Mouse (Mus musculus) heart, embryonic 16.5 days (tissue): ENCODE measurements around the gene Spata21. TPM values are rescaled to one million over a fixed set of nuclear protein-coding genes. Genes with fewer than 3 reads are reported as not detected.
"Not testable (repeated sequence)": the region's sequence is repeated elsewhere in the genome, so short reads cannot be mapped to it uniquely, and the experiment has no call there.

ENCODE experiments used
- ATAC-seq: fragments of 200-750 bp; cut with Nextera tagmentation; replicated peaks from 2 replicates; pipeline ENCODE4 v1.8.0; 2017; ENCODE audit warnings: moderate number of reproducible peaks; ENCODE audit not compliant: insufficient read depth, low FRiP score; ENCODE audit errors: extremely low read depth
- H3K27ac ChIP-seq: fragments of 300-500 bp; sonication (generic); 2 replicates; pipeline ENCODE4 v1.5.1; 2014; ENCODE audit warnings: mild to moderate bottlenecking, low read length, control low read depth, moderate library complexity
- H3K27me3 ChIP-seq: fragments of 300-500 bp; sonication (generic); 2 replicates; pipeline ENCODE4 v1.6.1; 2014; ENCODE audit warnings: low read length, mixed read lengths; ENCODE audit not compliant: control insufficient read depth, insufficient read depth
- H3K36me3 ChIP-seq: fragments of 300-500 bp; sonication (generic); 2 replicates; pipeline ENCODE4 v1.6.1; 2014; ENCODE audit not compliant: control insufficient read depth, insufficient read depth
- H3K4me1 ChIP-seq: fragments of 300-500 bp; sonication (generic); 2 replicates; pipeline ENCODE4 v1.6.1; 2014; ENCODE audit warnings: low read length, mixed read lengths; ENCODE audit not compliant: control insufficient read depth, insufficient read depth
- H3K4me2 ChIP-seq: fragments of 300-500 bp; sonication (generic); 2 replicates; pipeline ENCODE4 v1.6.1; 2014; ENCODE audit warnings: low read depth, mild to moderate bottlenecking, control low read depth, low read length
- H3K4me3 ChIP-seq: fragments of 300-500 bp; sonication (generic); 2 replicates; pipeline ENCODE4 v1.5.1; 2014; ENCODE audit warnings: mild to moderate bottlenecking, control low read depth, low read length
- H3K9ac ChIP-seq: fragments of 300-500 bp; sonication (generic); 2 replicates; pipeline ENCODE4 v1.6.1; 2014; ENCODE audit warnings: low read length, control low read depth
- H3K9me3 ChIP-seq: fragments of 300-500 bp; sonication (generic); replicated peaks from 2 replicates; pipeline ENCODE4 v1.6.1; 2016; ENCODE audit warnings: low read length; ENCODE audit not compliant: control insufficient read depth
- WGBS: fragments of 180-500 bp; shearing (Covaris S2); extraction: QIAGEN DNeasy Blood & Tissue Kit; methylation state at CpG from one replicate; pipeline ENCODE4 v1.1.7; 2014; 5-methylcytosine and 5-hydroxymethylcytosine counted together
- polyA plus RNA-seq: library from polyadenylated mRNA; unstranded; fragments of >200 nt; fragmentation: Nextera tagmentation; extraction: Ambion mirVana; gene quantifications from 2 replicates; pipeline ENCODE4 v1.2.1, GENCODE M21; 2015

Gene Spata21
- polyA plus RNA-seq, 1 experiment from 2014 or later = 0.08 TPM

GRCm38 (mm10) chr4:141139116-141139970 is 51.2 kb downstream of the Spata21 start, which contains the start of gene Szrd1:
Szrd1 (minus strand) TSS chr4:141139775.
- Histone ChIP-seq H3K9me3 (no peaks in the 10 kb centered on the region), H3K4me2 (peak within 1 kb of the TSS; percentile 88), H3K27ac (peak within 1 kb of the TSS; percentile 87), H3K9ac (peak within 1 kb of the TSS; percentile 81), H3K4me3 (peak within 1 kb of the TSS; percentile 69), H3K4me1 (peaks cover 36% of the 10 kb centered on the region), H3K36me3 (no peaks in the 10 kb centered on the region), H3K27me3 (no peaks in the 10 kb centered on the region)
- WGBS = under 1% methylated on average over 63 of the region's 63 CpGs
- peak; percentile 94 for ATAC-seq

DNA sequence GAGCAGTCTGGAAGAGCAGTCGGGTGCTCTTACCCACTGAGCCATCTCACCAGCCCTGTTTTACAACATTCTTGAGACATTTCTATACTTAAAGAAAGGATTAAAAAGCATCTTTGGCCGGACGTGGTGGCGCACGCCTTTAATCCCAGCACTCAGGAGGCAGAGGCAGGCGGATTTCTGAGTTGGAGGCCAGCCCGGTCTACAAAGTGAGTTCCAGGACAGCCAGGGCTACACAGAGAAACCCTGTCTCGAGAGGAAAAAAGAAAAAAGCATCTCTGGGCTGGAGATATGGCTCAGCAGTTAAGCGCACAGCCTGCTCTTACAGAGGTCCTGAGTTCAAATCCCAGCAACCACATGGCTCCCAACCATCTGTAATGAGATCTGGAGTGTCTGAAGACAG is 52.2 kb downstream of the Spata21 start:
- peaks cover 26% of the 10 kb centered on the region for H3K4me1 ChIP-seq
- not testable (repeated sequence) for H3K4me3 ChIP-seq, ATAC-seq, H3K4me2 ChIP-seq, H3K27me3 ChIP-seq, H3K36me3 ChIP-seq, H3K9me3 ChIP-seq, H3K9ac ChIP-seq, H3K27ac ChIP-seq
- WGBS = 89% methylated on average over 9 of the region's 9 CpGs

DNA sequence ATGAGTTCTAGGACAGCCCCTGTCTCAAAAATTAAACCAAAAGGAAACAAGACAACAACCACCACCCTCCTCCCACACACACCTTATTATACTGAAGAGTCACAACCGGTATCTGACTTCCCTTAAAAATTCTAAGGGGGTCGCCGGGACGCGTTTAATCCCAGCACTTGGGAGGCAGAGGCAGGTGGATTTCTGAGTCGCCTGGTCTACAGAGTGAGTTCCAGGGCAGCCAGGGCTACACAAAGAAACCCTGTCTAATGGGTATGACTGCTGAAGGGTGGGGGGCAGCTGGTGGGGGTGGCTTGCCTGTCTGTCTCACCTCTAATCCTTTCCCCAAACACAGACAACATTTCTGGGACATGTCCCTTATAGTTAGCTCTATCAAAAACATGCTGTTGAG is 52.8 kb downstream of the Spata21 start:
- Histone ChIP-seq H3K27me3 (no peaks in the 10 kb centered on the region), H3K36me3 (no peaks in the 10 kb centered on the region), H3K4me3 (no peak overlapping the region), H3K4me1 (peaks cover 22% of the 10 kb centered on the region), H3K9ac (no peak overlapping the region), H3K9me3 (no peaks in the 10 kb centered on the region), H3K4me2 (no peak overlapping the region), H3K27ac (no peak overlapping the region)
- no peak for ATAC-seq
- 80% methylated on average over 6 of the region's 6 CpGs for WGBS

- Histone ChIP-seq H3K36me3 (no peaks in the 10 kb centered on the region), H3K27me3 (no peaks in the 10 kb centered on the region), H3K4me2 (peak overlapping the region; percentile 61), H3K9ac (peak overlapping the region; percentile 55; the same call in 1 of the 2 replicates), H3K27ac (no peak overlapping the region), H3K9me3 (no peaks in the 10 kb centered on the region), H3K4me1 (peaks cover 14% of the 10 kb centered on the region), H3K4me3 (peak overlapping the region; percentile 19)
- 18% methylated on average over 9 of the region's 9 CpGs for WGBS
- ATAC-seq = no peak
Measured at GRCm38 (mm10) chr4:141142285-141142811, 54.2 kb downstream of the Spata21 start.

- not testable (repeated sequence) for H3K4me2 ChIP-seq, H3K4me1 ChIP-seq, H3K27me3 ChIP-seq, H3K27ac ChIP-seq, H3K9ac ChIP-seq, H3K9me3 ChIP-seq, H3K4me3 ChIP-seq, ATAC-seq, H3K36me3 ChIP-seq
- WGBS = 90% methylated on average over 7 of the region's 16 CpGs
Measured at GRCm38 (mm10) chr4:141145124-141145523, 57.0 kb downstream of the Spata21 start.

GRCm38 (mm10) chr4:141146491-141147033 is 58.4 kb downstream of the Spata21 start:
- no peak overlapping the region for H3K9ac ChIP-seq
- H3K36me3 ChIP-seq = no peaks in the 10 kb centered on the region
- peaks cover 10% of the 10 kb centered on the region for H3K4me1 ChIP-seq
- no peak for ATAC-seq
- no peaks in the 10 kb centered on the region for H3K27me3 ChIP-seq
- H3K4me3 ChIP-seq = no peak overlapping the region
- 92% methylated on average over 6 of the region's 6 CpGs for WGBS
- H3K9me3 ChIP-seq = no peaks in the 10 kb centered on the region
- peak overlapping the region; percentile 86 for H3K4me2 ChIP-seq
- H3K27ac ChIP-seq = peak overlapping the region; percentile 95; the same call in 1 of the 2 replicates

DNA sequence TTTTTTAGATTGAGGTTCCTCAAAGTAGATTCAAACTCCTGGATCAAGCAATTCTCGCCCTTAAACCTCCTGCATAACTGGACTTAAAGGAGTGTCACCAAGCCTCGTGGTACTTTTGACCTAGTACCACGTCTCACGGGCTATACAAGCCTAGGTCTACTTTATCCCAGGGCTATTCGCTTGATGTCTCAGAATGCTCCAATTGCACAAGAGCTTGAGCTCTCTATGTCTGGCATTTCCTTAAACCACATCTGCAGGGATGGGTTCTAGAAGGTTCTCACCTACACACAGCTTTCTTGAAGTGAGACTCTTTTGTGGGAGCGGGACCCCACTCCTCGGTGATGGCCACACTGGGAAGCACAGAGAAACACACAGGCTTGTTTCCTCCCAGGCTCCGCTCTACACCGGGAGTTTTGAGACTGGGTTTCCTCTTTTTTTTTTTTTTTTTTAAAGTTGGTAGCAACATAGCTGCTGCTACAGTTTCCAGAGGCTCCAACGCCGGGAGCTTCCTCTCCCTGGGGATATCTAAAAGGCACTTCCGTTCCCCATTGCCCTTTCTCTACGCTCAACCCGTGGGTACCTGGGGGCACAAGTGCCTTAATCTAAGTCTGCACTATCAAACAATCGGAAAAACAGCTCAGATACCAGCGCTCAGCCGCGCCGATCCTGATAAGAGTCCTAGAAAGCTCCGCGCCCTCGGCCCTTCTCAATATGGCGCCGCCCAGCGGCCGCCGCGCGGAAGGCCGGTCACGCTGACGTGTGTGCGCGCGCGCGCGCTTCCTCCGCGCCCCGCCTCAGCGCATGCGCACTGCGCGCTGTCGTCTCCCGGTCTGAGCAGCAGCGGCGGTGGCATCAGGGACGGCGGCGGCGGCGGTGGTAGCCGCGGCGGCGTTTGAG is 59.2 kb downstream of the Spata21 start, which contains the start of gene Fbxo42:
TSS of gene Fbxo42 (plus strand) at position 802 of the 897 bp plus-strand sequence.
- peak; percentile 89 for ATAC-seq
- Histone ChIP-seq H3K9me3 (no peaks in the 10 kb centered on the region), H3K27ac (peak within 1 kb of the TSS; percentile 95), H3K36me3 (no peaks in the 10 kb centered on the region), H3K4me2 (peak within 1 kb of the TSS; percentile 86), H3K4me3 (peak within 1 kb of the TSS; percentile 79), H3K27me3 (no peaks in the 10 kb centered on the region), H3K4me1 (peaks cover 10% of the 10 kb centered on the region), H3K9ac (peak within 1 kb of the TSS; percentile 92)
- 7% methylated on average over 56 of the region's 58 CpGs for WGBS

- Histone ChIP-seq H3K4me3 (peak overlapping the region; percentile 79), H3K9me3 (no peaks in the 10 kb centered on the region), H3K27me3 (no peaks in the 10 kb centered on the region), H3K4me1 (peaks cover 10% of the 10 kb centered on the region), H3K9ac (peak overlapping the region; percentile 92), H3K4me2 (peak overlapping the region; percentile 79), H3K27ac (peak overlapping the region; percentile 95), H3K36me3 (no peaks in the 10 kb centered on the region)
- ATAC-seq = peak; percentile 71
- WGBS = under 1% methylated on average over 66 of the region's 66 CpGs
Measured at GRCm38 (mm10) chr4:141148009-141148801, 60.1 kb downstream of the Spata21 start.
